Mouse (Mus musculus) c-Kit-positive CD71-positive TER-119-negative erythroid progenitor cells, embryonic 14.5 days (primary cell): ENCODE measurements around the gene Snapin.

Experiments used
- DNase-seq: peaks from one replicate; pipeline ENCODE4 v3.0.0-alpha.2; 2013; ENCODE audit warnings: low read depth

Gene Snapin

GRCm38 (mm10) chr3:90490696-90491256 is at the start of gene Snapin:
Snapin (minus strand) TSS chr3:90491033.
- DNase-seq: peak; percentile 93

DNA sequence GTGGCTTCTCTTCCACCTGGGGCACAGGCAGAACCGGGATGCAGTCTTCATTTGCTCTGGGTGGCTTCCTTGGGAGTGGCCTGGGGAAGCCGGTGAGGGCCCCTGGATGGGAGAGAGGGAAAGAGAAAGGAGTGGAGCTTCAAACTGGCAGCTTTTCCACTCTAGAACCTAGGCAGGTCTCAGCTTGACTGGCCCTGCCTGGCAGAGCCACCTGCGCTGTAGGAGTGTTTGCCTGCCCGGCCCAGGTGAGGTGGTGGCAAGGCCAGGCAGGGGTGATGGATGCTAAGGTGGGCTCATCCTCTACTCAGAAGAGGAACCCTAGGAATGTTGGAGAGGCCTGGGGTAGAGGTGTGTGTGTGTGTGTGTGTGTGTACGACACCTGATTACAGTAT is 47.1 kb upstream of the Snapin start:
- DNase-seq: no peak

DNA sequence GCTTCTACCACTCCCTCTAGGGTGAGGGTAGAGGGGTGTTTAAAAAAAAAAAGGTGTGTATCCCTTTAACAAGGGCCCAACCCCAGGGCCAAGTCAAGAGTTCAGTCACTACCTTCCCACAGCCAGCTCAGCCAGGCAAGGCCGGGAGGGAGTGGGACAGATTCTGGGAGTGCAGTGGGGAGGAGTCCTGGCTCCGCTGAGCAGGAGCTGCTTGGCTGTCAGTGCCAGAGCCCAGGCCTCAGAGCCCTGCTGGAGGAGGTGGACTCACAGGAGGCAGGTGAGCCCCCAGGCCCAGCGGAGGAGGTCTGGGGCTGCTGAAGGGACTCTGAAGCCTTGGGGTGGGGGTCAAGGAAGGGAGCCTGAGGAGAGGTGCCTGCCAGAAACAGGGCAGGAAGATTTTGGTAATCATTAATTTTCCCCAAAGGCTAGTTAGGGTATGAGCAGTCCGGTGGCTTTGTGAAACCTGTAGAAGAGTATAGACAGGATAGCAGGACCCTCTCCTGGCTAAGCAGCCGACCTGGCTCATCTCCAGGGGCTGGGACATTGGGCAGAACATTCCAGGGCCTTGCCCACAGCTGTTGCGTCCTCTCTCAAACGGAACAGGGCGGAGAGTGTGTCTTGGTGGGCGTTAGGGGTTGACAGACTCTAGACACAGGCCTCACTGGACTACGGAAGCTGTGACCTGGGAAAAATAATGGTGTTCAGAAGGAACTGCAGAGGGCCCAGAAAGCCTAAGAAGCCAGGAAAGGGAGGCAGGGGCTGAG is 46.5 kb upstream of the Snapin start, which contains the start of gene S100a16:
S100a16 (plus strand) TSS at position 114 of the 764 bp plus-strand sequence.
- no peak for DNase-seq

GRCm38 (mm10) chr3:90535446-90535845 is 44.6 kb upstream of the Snapin start:
- no peak for DNase-seq

DNA sequence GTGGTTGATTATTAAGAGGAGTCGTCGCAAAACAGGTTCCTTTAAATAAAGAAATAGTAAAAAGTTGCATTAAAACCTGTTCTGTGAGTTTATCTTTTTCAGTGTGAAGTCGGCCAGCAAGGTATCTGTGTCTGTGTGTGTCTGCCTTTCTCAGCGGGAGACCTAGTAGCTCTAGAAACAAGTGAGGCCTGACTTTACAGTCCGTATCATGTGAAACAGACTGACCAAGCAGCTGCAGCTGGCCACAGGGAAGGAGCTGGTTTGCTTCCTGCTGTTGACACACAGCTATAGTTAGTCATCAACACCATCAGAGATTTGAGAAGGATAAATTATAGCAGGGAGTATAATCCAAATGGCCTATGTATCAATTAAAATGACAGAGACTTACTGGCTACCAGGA is 40.9 kb upstream of the Snapin start:
- DNase-seq: no peak

DNA sequence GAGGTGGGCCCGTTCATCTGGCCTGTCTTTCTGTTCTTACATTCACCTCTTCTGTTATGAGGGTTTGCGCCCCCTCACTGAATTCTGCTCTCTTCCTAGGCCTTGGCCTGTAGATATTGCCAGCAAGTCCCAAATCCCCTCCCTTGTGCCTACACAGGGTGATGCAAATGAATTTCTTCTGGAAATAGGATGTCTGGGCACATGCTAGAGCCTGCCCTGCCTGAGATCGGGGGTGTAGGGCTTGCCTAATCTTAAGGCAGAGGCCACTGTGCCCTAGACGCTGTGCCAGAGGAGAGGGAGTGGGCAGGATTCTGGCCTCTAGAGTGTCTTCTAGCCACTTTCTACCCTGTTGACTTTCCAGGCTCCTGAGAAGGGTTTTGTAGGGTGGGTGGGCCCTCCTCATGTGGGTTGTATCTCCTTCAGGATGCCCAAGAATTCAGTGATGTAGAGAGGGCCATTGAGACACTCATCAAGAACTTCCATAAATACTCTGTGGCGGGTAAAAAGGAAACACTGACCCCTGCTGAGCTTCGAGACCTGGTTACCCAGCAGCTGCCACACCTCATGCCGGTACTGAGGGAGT is 36.5 kb upstream of the Snapin start:
- DNase-seq: no peak

GRCm38 (mm10) chr3:90526580-90526979 is 35.7 kb upstream of the Snapin start, which contains the start of gene S100a14:
S100a14 (plus strand) TSS chr3:90526856.
- DNase-seq: no peak

DNA sequence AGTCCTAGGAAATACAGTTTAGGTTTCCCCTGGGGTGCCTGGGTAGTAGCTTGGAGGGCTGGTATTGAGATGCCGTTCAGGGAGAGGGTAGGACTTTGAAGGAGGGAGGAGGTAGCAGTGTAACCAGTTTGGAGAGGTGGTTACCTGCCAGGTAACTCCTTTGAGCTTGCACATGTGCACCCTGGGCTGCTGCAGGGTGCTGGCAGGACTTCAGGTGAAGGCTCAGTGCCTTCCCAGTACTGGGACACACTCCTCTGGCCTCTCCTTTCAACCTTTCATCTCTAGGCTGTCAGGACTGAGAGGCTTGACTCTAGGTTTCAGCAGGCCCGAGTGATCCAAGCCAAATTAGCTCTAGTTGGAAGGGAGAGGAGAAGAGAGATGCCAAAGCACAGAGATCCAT is 35.2 kb upstream of the Snapin start:
- DNase-seq: no peak

DNA sequence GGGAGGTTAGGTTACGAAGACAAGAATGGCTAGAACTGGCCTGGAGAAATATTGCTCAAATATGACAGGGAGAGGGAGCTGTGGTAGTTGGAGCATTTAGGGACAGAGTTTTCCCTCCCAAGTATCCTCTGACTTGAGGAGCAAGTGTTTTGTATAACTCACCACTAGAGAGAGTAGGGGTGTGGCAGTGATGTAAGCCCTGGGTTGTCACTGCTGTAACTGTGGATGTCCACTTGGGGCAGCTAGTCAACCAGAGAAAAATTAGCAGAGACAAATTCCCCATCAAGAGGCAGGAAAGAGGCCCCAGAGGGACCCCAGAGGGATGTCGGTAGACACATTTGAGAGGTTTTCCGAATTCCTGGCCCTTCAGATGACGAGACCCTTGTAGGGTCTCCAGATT is 34.6 kb upstream of the Snapin start:
- DNase-seq: no peak

- no peak for DNase-seq
Measured at GRCm38 (mm10) chr3:90517711-90518110, 26.9 kb upstream of the Snapin start.

DNA sequence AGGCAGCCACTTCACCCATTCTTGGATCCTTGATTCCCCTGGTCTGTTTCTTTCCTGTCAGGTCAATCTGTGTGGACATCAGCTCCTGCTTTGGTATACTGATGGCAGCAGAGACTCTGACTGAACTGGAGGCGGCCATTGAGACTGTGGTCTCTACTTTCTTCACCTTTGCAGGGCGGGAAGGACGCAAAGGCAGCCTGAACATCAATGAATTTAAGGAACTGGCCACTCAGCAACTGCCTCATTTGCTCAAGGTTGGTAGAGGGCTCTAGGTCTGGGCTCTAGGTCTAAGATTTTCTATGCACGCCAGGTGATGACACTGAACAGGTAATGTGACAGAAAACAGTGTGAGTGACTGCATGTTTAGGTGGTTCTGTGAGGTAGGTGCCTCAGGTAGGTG is 25.0 kb upstream of the Snapin start:
- DNase-seq: no peak

GRCm38 (mm10) chr3:90515242-90515641 is 24.4 kb upstream of the Snapin start:
- DNase-seq: no peak

- DNase-seq: peak; percentile 54
Measured at GRCm38 (mm10) chr3:90514691-90515090, 23.9 kb upstream of the Snapin start.

GRCm38 (mm10) chr3:90513796-90514590 is 23.2 kb upstream of the Snapin start, which contains the start of the genes S100a1 and S100a13:
S100a1 (minus strand) TSS chr3:90514392.
S100a13 (plus strand) TSS chr3:90514435.
- no peak for DNase-seq

DNA sequence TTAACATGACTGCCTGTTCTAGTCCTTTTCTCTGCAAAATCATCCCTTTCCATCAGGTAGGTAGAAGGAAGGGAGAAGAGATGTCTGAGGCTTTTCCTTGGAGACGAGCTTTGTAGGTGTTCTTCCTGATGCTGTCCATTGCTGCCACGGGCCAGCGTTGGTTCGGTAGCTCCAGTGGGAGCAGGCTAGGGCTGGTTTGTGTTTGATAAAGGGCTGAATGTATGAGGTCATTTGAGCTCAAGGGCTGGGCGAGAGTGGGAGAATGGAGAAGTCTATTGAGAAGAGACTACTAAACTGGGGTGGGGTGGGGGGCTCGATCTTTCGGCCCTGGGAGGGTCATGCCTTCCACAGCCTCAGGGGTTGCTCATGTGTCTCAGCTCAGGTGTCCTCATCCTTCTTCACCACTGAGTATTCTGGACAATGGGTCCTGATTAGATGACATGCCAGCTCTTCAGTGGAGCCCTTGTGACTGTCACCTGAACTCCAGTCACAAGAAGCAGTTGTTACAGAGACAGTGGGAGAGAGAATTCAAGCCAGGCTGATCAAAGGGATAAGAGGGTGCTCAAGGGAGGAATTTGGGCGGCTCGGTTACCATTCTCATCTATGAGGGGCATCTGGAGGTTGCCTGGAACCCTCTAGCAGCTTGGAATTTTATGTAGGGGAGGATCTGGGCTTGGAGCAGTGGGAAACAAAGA is 22.3 kb upstream of the Snapin start:
- DNase-seq: no peak

- DNase-seq: no peak
Measured at GRCm38 (mm10) chr3:90512276-90512675, 21.4 kb upstream of the Snapin start.

- no peak for DNase-seq
Measured at GRCm38 (mm10) chr3:90509747-90510123, 18.9 kb upstream of the Snapin start.

- DNase-seq: peak; percentile 99
Measured at GRCm38 (mm10) chr3:90508950-90509746, 18.3 kb upstream of the Snapin start, which contains the start of gene Chtop. Chtop (minus strand) TSS chr3:90509498.

DNA sequence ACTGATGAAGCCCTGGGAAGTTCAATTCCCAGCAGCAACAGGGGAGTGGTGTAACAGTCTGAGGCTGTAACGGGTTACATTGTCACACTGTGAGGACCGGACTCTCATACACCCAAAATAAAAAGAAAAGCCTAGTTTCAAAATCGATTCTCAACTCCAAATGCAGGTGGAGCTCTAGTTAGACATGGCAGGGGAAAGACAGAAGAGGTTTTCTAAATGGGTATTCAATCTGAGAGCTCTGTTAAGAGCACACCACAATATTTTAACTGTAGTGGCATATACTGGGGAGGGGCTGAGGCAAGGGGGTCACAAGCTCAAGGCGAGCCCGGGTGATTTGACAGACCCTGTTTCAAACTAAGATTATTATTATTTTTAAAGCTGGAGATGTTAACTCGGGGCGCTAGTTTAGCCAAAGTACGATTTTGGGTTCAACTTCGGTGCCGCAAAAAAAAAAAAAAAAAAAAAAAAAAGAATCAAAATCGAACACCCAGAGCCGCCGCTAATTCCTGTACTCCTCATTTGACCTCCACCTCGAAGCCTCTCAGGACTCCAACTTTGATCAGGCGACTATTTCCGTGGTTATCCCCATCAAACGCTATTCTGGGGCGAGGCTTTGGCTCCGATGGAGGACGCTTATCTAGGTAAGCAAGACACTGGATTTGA is 17.6 kb upstream of the Snapin start:
- DNase-seq: no peak

DNA sequence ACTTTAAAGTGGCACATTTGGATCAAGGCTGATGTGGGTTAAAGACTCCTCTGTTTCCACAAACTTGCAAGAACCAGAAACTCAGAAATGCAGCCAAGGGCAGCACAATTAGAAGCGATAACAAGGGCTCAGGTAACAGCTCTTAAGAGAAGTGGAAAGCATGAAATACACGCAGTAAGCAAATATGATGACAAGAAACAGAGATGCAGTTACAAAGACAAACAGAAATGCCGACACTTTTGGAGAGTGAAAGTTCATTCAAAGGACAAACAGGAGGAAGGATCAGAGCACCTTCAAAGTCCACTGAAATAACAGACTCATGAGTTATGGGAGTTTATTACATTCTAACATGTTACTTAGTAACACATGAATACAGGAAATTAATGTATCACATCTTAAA is 15.5 kb upstream of the Snapin start:
- DNase-seq: no peak
